Mouse (Mus musculus): ENCODE measurements around the gene Mvb12b. TPM values are rescaled to one million over a fixed set of nuclear protein-coding genes. Genes with fewer than 3 reads are reported as not detected.

Gene Mvb12b
- polyA plus RNA-seq, 1 experiment from 2014 or later = 17.7 TPM

DNA sequence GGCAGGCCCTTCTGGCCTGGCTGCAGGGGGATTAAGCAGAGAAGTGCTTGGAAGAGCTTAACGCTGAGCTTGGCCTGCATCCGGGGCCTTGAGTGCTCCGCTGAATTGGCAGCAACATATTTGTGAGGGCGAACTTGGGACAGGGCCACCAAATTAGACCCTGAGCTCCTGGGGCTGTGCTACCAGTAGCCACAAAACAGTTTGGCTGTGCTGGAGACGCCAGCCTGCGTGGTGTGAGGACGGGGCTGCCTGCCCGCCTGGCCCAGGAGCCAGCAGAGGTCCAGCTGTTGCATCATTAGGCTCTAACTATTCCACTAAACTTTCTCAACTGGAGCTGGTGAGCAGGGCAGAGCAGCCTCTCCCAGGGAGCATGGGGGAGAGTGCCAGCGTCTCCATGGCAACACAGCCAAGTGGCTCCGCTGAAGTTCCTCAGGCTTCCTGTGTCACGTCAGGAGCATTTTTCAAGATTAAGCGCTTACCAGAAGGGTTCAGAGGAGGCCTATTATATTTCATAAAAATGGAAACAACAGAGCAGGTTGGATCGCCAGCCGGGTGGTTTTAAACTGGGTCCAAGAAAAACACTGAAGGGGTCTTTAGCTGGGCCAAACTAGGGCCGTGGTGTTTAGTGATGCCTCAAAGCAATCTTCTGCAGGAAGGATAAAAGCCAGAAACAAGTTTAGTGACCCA, 134.0 kb downstream of the Mvb12b start:
- DNase-seq (ENCODE audit: low spot score) (no peak), ATAC-seq (replicated peaks; ENCODE audit: low FRiP score) (no peak; the same call in 1 of the 2 replicates)
- Histone ChIP-seq H3K27me3 (replicated peaks; ENCODE audit: control insufficient read depth, insufficient read depth, low read length) (no peaks in the 10 kb centered on the region), H3K36me3 (ENCODE audit: control insufficient read depth, insufficient read depth, low read length) (peaks cover 9% of the 10 kb centered on the region; the same call in 1 of the 2 replicates), H3K27ac (ENCODE audit: low read depth, low read length) (peak overlapping the region; percentile 60), H3K9me3 (ENCODE audit: control insufficient read depth, low read length) (no peaks in the 10 kb centered on the region), H3K4me1 (replicated peaks; ENCODE audit: control insufficient read depth, insufficient read depth, low read length) (peaks cover 24% of the 10 kb centered on the region), H3K9ac (ENCODE audit: low read depth, low read length) (no peak overlapping the region), H3K4me2 (no peak overlapping the region), H3K4me3 (ENCODE audit: low read depth, low read length) (no peak overlapping the region)
- WGBS = 58% methylated on average over 15 of the region's 15 CpGs

DNA sequence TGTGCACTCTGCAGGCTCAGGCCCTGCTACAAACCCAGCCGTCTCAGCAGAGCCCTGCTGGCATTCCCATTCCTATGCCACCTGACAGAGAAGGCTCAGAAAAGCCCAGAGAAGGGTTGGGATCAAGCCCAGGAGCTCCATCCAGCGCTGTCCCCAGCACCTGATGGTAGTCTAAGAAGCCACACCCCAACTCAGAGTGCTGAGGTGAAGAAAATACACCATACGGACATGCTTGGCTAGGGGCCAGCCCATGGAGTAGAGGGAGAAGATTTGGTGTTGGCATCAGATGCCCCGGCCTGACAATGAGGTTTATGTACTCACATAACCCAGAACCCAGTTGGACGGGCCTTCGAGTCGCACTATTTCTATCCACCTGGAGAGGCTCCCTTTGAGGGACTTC, 137.1 kb downstream of the Mvb12b start:
- Histone ChIP-seq H3K27me3 (replicated peaks; ENCODE audit: control insufficient read depth, insufficient read depth, low read length) (no peaks in the 10 kb centered on the region), H3K9me3 (ENCODE audit: control insufficient read depth, low read length) (no peaks in the 10 kb centered on the region), H3K4me1 (replicated peaks; ENCODE audit: control insufficient read depth, insufficient read depth, low read length) (peaks cover 18% of the 10 kb centered on the region), H3K4me2 (no peak overlapping the region), H3K36me3 (ENCODE audit: control insufficient read depth, insufficient read depth, low read length) (peaks cover 9% of the 10 kb centered on the region; the same call in 1 of the 2 replicates), H3K27ac (ENCODE audit: low read depth, low read length) (no peak overlapping the region), H3K9ac (ENCODE audit: low read depth, low read length) (no peak overlapping the region), H3K4me3 (ENCODE audit: low read depth, low read length) (no peak overlapping the region)
- ATAC-seq (replicated peaks; ENCODE audit: low FRiP score) = no peak
- DNase-seq (ENCODE audit: low spot score) = no peak
- WGBS = 92% methylated on average over 7 of the region's 7 CpGs

DNA sequence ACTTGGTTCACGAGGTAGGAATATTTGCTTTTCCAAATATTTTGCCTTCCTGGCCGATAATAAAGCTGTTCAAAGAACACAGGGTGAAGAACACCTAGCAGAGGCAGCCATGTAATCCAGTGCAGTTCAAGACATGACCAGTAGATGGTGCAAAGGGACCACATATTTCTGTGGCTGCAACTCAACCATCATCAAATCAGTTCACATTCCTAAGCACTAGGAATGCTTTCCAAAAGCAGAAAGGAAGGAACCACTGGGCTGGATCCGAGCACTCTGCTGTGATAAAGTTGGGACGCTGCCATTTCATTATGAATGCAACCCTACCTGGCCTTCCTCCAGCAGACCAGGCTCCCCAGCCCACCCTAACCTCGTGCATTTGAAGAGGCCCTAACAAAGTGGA, 141.3 kb downstream of the Mvb12b start:
- no peak overlapping the region for H3K4me3 ChIP-seq (ENCODE audit: low read depth, low read length)
- ATAC-seq (replicated peaks; ENCODE audit: low FRiP score) (no peak), DNase-seq (ENCODE audit: low spot score) (no peak)
- peaks cover 9% of the 10 kb centered on the region; the same call in 1 of the 2 replicates for H3K36me3 ChIP-seq (ENCODE audit: control insufficient read depth, insufficient read depth, low read length)
- H3K27me3 ChIP-seq (replicated peaks; ENCODE audit: control insufficient read depth, insufficient read depth, low read length) = no peaks in the 10 kb centered on the region
- WGBS = 26% methylated on average over 5 of the region's 5 CpGs
- H3K4me1 ChIP-seq (replicated peaks; ENCODE audit: control insufficient read depth, insufficient read depth, low read length) = no peaks in the 10 kb centered on the region
- H3K27ac ChIP-seq (ENCODE audit: low read depth, low read length) = no peak overlapping the region
- no peaks in the 10 kb centered on the region for H3K9me3 ChIP-seq (ENCODE audit: control insufficient read depth, low read length)
- no peak overlapping the region for H3K4me2 ChIP-seq
- H3K9ac ChIP-seq (ENCODE audit: low read depth, low read length) = no peak overlapping the region

DNA sequence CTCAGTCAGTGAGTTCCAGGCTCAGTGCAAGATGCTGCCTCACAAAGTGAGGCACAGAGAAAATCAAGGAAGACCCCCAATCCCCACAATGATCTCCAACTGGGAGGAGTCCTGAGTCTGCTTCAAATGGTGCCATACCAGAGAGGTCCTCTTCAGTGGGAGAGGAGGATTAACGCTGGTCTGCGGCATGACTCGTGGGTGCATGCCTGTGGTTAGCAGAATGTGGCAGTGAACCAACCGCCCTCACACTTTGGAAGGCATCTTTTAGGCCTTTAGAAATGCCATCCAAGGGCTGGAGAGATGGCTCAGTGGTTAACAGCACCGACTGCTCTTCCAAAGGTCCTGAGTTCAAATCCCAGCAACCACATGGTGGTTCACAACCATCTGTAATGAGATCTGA, 142.0 kb downstream of the Mvb12b start:
- Histone ChIP-seq H3K27me3 (replicated peaks; ENCODE audit: control insufficient read depth, insufficient read depth, low read length) (no peaks in the 10 kb centered on the region), H3K27ac (ENCODE audit: low read depth, low read length) (no peak overlapping the region), H3K9me3 (ENCODE audit: control insufficient read depth, low read length) (no peaks in the 10 kb centered on the region), H3K9ac (ENCODE audit: low read depth, low read length) (no peak overlapping the region), H3K4me1 (replicated peaks; ENCODE audit: control insufficient read depth, insufficient read depth, low read length) (no peaks in the 10 kb centered on the region), H3K4me3 (ENCODE audit: low read depth, low read length) (no peak overlapping the region), H3K4me2 (no peak overlapping the region), H3K36me3 (ENCODE audit: control insufficient read depth, insufficient read depth, low read length) (peaks cover 9% of the 10 kb centered on the region; the same call in 1 of the 2 replicates)
- 91% methylated on average over 5 of the region's 5 CpGs for whole genome bisulfite sequencing
- DNase-seq (ENCODE audit: low spot score) (no peak), ATAC-seq (replicated peaks; ENCODE audit: low FRiP score) (no peak)

DNA sequence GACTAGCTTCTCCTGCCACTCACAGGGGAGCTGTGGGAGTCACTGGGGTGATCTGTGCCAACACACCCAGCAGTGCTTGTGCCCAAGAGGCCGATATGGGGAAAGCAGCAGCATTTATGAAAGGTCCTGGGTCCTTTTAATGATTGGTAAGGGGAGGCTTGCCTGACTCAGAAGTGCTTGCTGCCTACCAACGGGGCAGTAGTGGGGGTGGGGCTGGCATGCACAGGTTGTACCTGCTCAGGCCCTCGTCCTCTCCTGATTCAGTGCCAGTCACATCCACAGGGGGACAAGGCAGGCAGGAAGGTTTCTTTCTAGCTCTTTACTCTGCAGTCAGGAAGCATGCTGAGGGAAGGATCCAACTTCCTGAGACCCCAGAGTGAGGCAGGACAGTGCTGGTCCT, 150.6 kb downstream of the Mvb12b start:
- 55% methylated on average over 3 of the region's 3 CpGs for WGBS
- H3K27me3 ChIP-seq (replicated peaks; ENCODE audit: control insufficient read depth, insufficient read depth, low read length) = no peaks in the 10 kb centered on the region
- no peaks in the 10 kb centered on the region for H3K9me3 ChIP-seq (ENCODE audit: control insufficient read depth, low read length)

DNA sequence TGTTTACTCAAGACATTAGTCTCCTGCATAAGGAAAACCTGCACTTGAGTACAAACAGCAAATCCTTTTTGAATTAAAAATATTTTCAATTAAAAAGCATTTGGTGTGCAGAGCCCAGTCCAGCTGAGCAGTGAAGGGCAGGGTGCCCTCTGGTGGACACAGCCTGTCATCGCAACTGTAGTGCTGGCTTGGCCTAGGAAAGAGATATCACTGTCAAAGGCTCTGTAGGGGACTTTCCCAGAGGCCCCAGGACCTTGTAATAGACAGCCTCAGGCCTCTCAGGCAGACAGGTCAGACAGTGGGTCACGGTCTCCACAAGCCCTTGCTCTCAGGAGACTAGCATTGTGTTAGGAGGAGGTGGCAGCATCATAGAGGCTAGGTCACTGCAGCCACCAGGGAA, 151.0 kb downstream of the Mvb12b start:
- Histone ChIP-seq H3K4me3 (ENCODE audit: low read depth, low read length) (no peak overlapping the region), H3K27me3 (replicated peaks; ENCODE audit: control insufficient read depth, insufficient read depth, low read length) (no peaks in the 10 kb centered on the region), H3K4me2 (no peak overlapping the region), H3K36me3 (ENCODE audit: control insufficient read depth, insufficient read depth, low read length) (no peaks in the 10 kb centered on the region), H3K9ac (ENCODE audit: low read depth, low read length) (no peak overlapping the region), H3K9me3 (ENCODE audit: control insufficient read depth, low read length) (no peaks in the 10 kb centered on the region), H3K4me1 (replicated peaks; ENCODE audit: control insufficient read depth, insufficient read depth, low read length) (no peaks in the 10 kb centered on the region), H3K27ac (ENCODE audit: low read depth, low read length) (no peak overlapping the region)
- DNase-seq (ENCODE audit: low spot score) = no peak
- ATAC-seq (replicated peaks; ENCODE audit: low FRiP score) = no peak
- 13% methylated on average over 2 of the region's 2 CpGs for WGBS

More for the DNA sequence above, 150.6 kb downstream of the Mvb12b start:
- H3K9ac ChIP-seq (ENCODE audit: low read depth, low read length) = no peak overlapping the region
- H3K4me2 ChIP-seq = no peak overlapping the region
- H3K36me3 ChIP-seq (ENCODE audit: control insufficient read depth, insufficient read depth, low read length) = no peaks in the 10 kb centered on the region
- no peak overlapping the region for H3K4me3 ChIP-seq (ENCODE audit: low read depth, low read length)
- DNase-seq (ENCODE audit: low spot score) (no peak), ATAC-seq (replicated peaks; ENCODE audit: low FRiP score) (no peak)
- H3K4me1 ChIP-seq (replicated peaks; ENCODE audit: control insufficient read depth, insufficient read depth, low read length) = no peaks in the 10 kb centered on the region
- no peak overlapping the region for H3K27ac ChIP-seq (ENCODE audit: low read depth, low read length)

DNA sequence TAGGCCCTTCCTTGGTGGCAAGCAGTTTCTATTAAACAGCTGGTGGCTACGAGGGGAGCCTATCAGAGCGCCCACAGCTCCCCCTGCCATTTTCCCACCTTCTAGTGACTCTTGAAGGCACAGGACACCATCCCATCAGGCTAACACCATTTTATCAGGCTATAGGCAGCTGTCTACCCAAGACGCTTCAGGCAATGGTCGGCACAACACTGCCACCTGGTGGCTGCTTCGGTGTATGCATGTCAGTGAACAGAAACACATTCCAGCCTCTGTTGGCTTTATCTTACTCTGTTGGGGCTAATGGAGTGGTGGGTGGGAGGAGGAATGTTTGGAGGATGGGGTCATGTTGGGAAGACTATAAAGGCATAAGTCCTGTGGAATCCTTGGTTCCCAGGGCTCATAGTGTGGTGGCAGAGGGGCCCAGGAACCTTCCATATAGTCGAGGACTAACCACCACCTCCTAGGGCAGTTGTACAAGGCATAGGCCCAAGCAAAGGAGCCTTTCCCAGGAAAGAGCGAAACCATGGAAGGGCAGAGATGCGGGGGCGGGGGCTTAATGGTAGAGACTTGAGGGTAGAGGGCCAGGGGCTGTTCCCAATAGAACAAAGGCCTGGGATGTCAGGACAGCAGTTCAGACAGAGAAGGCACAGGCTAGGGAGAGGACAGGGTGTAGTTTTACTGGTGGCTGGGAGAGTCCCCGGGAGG, 152.8 kb downstream of the Mvb12b start:
- WGBS = 36% methylated on average over 10 of the region's 10 CpGs
- ATAC-seq (replicated peaks; ENCODE audit: low FRiP score) (no peak), DNase-seq (ENCODE audit: low spot score) (peak; percentile 76)
- Histone ChIP-seq H3K36me3 (ENCODE audit: control insufficient read depth, insufficient read depth, low read length) (no peaks in the 10 kb centered on the region), H3K4me3 (ENCODE audit: low read depth, low read length) (no peak overlapping the region), H3K27ac (ENCODE audit: low read depth, low read length) (no peak overlapping the region), H3K9me3 (ENCODE audit: control insufficient read depth, low read length) (no peaks in the 10 kb centered on the region), H3K4me1 (replicated peaks; ENCODE audit: control insufficient read depth, insufficient read depth, low read length) (no peaks in the 10 kb centered on the region), H3K4me2 (no peak overlapping the region), H3K27me3 (replicated peaks; ENCODE audit: control insufficient read depth, insufficient read depth, low read length) (no peaks in the 10 kb centered on the region), H3K9ac (ENCODE audit: low read depth, low read length) (no peak overlapping the region)

DNA sequence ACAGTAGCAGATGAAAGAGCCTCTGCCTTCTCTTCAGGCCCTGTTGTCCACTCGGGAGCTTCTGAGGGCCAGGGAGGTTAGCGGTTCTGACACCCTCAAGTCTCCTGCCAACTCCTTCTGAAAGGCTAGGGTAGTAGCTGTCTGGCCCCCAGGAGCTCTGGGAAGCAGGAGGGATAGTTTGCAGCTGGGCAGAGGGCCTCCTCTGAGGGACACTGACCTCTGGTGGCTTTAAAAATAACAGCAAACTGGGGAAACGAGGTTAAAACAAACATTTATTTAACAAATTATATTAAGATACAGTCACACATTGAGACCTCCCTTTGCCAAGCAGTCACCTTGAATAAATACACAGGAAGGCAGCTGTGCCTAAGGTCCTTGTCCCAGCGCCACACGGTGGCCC, 158.0 kb downstream of the Mvb12b start:
- H3K4me2 ChIP-seq = no peak overlapping the region
- no peak overlapping the region for H3K27ac ChIP-seq (ENCODE audit: low read depth, low read length)
- H3K9me3 ChIP-seq (ENCODE audit: control insufficient read depth, low read length) = no peaks in the 10 kb centered on the region
- no peak overlapping the region for H3K9ac ChIP-seq (ENCODE audit: low read depth, low read length)
- H3K27me3 ChIP-seq (replicated peaks; ENCODE audit: control insufficient read depth, insufficient read depth, low read length) = no peaks in the 10 kb centered on the region
- no peaks in the 10 kb centered on the region for H3K4me1 ChIP-seq (replicated peaks; ENCODE audit: control insufficient read depth, insufficient read depth, low read length)
- ATAC-seq (replicated peaks; ENCODE audit: low FRiP score) (no peak), DNase-seq (ENCODE audit: low spot score) (no peak)
- no peaks in the 10 kb centered on the region for H3K36me3 ChIP-seq (ENCODE audit: control insufficient read depth, insufficient read depth, low read length)
- H3K4me3 ChIP-seq (ENCODE audit: low read depth, low read length) = no peak overlapping the region
- 40% methylated on average over 5 of the region's 5 CpGs for WGBS

DNA sequence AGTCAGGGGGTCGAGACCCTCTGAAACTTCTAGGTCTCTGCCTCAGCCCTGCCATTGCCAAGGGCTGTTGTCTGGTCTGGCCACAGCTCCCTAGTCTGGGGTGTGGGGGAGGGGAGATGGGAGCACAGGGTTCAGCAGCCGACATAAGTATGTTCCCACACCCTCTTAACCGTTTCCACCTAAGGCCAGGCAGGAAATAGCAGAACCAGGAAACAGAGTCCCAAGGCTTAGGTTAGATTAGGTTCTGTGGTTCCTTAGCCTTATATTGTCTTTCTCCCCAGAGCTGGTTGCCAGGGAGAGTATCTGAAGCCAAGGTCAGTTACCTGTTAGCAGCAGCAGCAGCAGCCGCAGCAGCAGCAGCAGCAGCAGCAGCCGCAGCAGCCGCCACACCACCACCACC, 160.5 kb downstream of the Mvb12b start:
- H3K9ac ChIP-seq (ENCODE audit: low read depth, low read length) = no peak overlapping the region
- H3K4me2 ChIP-seq = no peak overlapping the region
- no peak for DNase-seq (ENCODE audit: low spot score)
- no peak overlapping the region for H3K27ac ChIP-seq (ENCODE audit: low read depth, low read length)
- 36% methylated on average over 6 of the region's 6 CpGs for WGBS
- no peak for ATAC-seq (replicated peaks; ENCODE audit: low FRiP score)
- H3K4me3 ChIP-seq (ENCODE audit: low read depth, low read length) = no peak overlapping the region
- H3K36me3 ChIP-seq (ENCODE audit: control insufficient read depth, insufficient read depth, low read length) = no peaks in the 10 kb centered on the region
- no peaks in the 10 kb centered on the region for H3K4me1 ChIP-seq (replicated peaks; ENCODE audit: control insufficient read depth, insufficient read depth, low read length)
- no peaks in the 10 kb centered on the region for H3K27me3 ChIP-seq (replicated peaks; ENCODE audit: control insufficient read depth, insufficient read depth, low read length)
- H3K9me3 ChIP-seq (ENCODE audit: control insufficient read depth, low read length) = no peaks in the 10 kb centered on the region

Measured in liver, embryonic 11.5 days (tissue).